Mouse (Mus musculus): ENCODE results near the gene Qrfp. TPM values are rescaled to one million over a fixed set of nuclear protein-coding genes. Genes with fewer than 3 reads are reported as not detected.
A peak's percentile ranks its signal among the peaks of the same experiment; 100 is the strongest.

Gene Qrfp
- polyA plus RNA-seq, 1 experiment from 2014 or later = 0.23 TPM

GRCm38 (mm10) chr2:31809358-31809740 lies 1.0 kb downstream of the Qrfp start:
- 50% methylated on average over 2 of the region's 2 CpGs for WGBS
- Histone ChIP-seq H3K4me1 (peaks cover 45% of the 10 kb centered on the region), H3K4me3 (no peak overlapping the region), H3K36me3 (peaks cover 14% of the 10 kb centered on the region), H3K27me3 (ENCODE audit: low read depth, poor library complexity, severe bottlenecking) (no peaks in the 10 kb centered on the region), H3K27ac (peak overlapping the region; percentile 11), H3K9me3 (replicated peaks) (no peaks in the 10 kb centered on the region)
- no peak for DNase-seq (ENCODE audit: low spot score)

- WGBS = 52% methylated on average over 28 of the region's 28 CpGs
- Histone ChIP-seq H3K9me3 (replicated peaks) (no peaks in the 10 kb centered on the region), H3K4me1 (peaks cover 45% of the 10 kb centered on the region), H3K27ac (peak overlapping the region; percentile 16; the same call in 1 of the 2 replicates), H3K36me3 (peaks cover 21% of the 10 kb centered on the region), H3K4me3 (no peak overlapping the region), H3K27me3 (ENCODE audit: low read depth, poor library complexity, severe bottlenecking) (no peaks in the 10 kb centered on the region)
- no peak for DNase-seq (ENCODE audit: low spot score)
Observed at GRCm38 (mm10) chr2:31808410-31809357, 1.7 kb downstream of the Qrfp start.

DNA sequence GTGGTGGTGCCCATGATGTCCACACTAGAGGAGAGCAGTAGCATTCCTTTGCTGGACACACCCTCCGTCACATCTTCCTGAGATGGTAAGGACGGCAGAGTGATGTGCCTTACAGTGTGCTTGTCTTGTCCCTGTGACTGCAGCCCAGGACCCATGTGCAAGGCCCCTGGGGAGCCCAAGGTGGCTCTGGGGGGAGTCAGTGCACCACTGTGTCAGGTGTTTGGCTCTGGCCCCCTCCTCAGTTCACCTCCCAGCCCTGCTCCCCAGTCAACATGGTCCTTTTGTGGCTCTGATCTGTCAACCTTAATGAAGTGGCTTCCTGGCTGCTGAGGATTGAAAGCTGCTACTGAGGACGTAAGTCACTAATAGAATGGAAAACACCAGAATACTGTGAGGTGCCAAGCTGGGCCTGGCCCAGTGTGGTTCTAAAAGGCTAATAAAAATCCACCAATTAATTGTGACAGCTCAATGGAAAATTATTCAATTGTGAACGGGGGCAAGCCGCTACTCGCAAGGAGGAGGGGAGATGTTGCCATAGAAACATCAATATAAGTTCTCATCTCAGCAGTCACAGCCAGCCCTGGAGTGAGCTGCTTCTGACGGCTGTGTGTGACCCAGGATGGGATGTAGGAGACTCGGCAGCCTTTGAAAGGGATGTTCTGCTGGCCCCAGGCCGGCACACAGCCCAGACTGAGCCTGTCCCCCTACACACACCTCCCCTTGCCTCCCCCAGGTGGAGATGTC lies 3.6 kb downstream of the Qrfp start:
- peaks cover 45% of the 10 kb centered on the region for H3K4me1 ChIP-seq
- H3K4me3 ChIP-seq = no peak overlapping the region
- H3K27me3 ChIP-seq (ENCODE audit: low read depth, poor library complexity, severe bottlenecking) = no peaks in the 10 kb centered on the region
- WGBS = 59% methylated on average over 9 of the region's 9 CpGs
- 0 out of 2 replicates have a peak overlapping the region, but pooled peaks have one; percentile 26 for H3K27ac ChIP-seq
- H3K36me3 ChIP-seq = peaks cover 39% of the 10 kb centered on the region
- DNase-seq (ENCODE audit: low spot score) = no peak
- H3K9me3 ChIP-seq (replicated peaks) = no peaks in the 10 kb centered on the region

- Histone ChIP-seq H3K36me3 (peaks cover 73% of the 10 kb centered on the region), H3K27ac (no peak overlapping the region), H3K4me1 (peaks cover 23% of the 10 kb centered on the region), H3K27me3 (ENCODE audit: low read depth, poor library complexity, severe bottlenecking) (no peaks in the 10 kb centered on the region), H3K4me3 (no peak overlapping the region), H3K9me3 (replicated peaks) (no peaks in the 10 kb centered on the region)
- DNase-seq (ENCODE audit: low spot score) = no peak
- WGBS = 90% methylated on average over 14 of the region's 14 CpGs
Observed at GRCm38 (mm10) chr2:31803480-31803879, 6.9 kb downstream of the Qrfp start.

GRCm38 (mm10) chr2:31802811-31803210 lies 7.6 kb downstream of the Qrfp start:
- H3K9me3 ChIP-seq (replicated peaks) = no peaks in the 10 kb centered on the region
- no peaks in the 10 kb centered on the region for H3K27me3 ChIP-seq (ENCODE audit: low read depth, poor library complexity, severe bottlenecking)
- DNase-seq (ENCODE audit: low spot score) = no peak
- WGBS = 90% methylated on average over 8 of the region's 8 CpGs
- H3K27ac ChIP-seq = no peak overlapping the region
- peaks cover 79% of the 10 kb centered on the region for H3K36me3 ChIP-seq
- H3K4me1 ChIP-seq = peaks cover 21% of the 10 kb centered on the region
- no peak overlapping the region for H3K4me3 ChIP-seq

DNA sequence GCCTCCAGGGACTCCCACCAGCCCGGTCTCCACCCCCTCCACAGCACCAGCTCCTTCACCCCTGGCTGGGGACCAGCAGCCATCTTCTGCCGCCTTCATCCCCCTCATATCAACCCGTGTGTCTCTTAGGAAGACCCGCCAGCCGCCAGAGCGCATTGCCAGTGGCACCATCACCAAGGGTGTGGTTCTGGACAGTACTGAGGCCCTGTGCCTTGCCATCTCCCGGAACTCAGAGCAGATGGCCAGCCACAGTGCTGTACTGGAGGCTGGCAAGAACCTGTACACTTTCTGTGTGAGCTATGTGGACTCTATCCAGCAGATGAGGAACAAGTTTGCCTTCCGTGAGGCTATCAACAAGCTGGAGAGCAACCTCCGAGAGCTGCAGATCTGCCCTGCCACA lies 9.0 kb downstream of the Qrfp start:
- Histone ChIP-seq H3K27ac (0 out of 2 replicates have a peak overlapping the region, but pooled peaks have one; percentile 21), H3K4me1 (peaks cover 12% of the 10 kb centered on the region), H3K4me3 (no peak overlapping the region), H3K27me3 (ENCODE audit: low read depth, poor library complexity, severe bottlenecking) (no peaks in the 10 kb centered on the region), H3K36me3 (peaks cover 93% of the 10 kb centered on the region), H3K9me3 (replicated peaks) (no peaks in the 10 kb centered on the region)
- DNase-seq (ENCODE audit: low spot score) = no peak
- 91% methylated on average over 9 of the region's 9 CpGs for WGBS

DNA sequence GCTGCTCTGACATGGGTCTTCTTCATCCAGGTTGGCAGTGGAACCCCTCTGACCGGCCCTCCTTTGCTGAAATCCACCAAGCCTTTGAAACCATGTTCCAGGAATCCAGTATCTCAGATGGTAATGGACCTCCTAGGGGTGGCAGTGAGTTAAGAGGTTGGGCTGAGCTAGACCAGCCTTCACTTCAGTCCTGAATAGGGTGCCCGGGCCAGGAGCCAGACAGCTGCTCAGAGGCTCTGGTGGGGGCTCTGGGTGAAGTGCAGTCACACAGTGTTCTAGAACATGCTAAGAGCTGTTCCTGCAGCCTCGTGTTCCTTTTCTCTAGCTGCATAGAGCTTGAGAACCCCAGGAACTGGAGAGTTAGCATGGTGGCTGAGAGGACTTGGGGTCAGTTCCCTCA lies 13.4 kb downstream of the Qrfp start:
- WGBS = 92% methylated on average over 3 of the region's 3 CpGs
- H3K27ac ChIP-seq = no peak overlapping the region
- H3K4me1 ChIP-seq = no peaks in the 10 kb centered on the region
- H3K9me3 ChIP-seq (replicated peaks) = no peaks in the 10 kb centered on the region
- H3K4me3 ChIP-seq = no peak overlapping the region
- DNase-seq (ENCODE audit: low spot score) = no peak
- H3K27me3 ChIP-seq (ENCODE audit: low read depth, poor library complexity, severe bottlenecking) = no peaks in the 10 kb centered on the region
- H3K36me3 ChIP-seq = peaks cover 100% of the 10 kb centered on the region

DNA sequence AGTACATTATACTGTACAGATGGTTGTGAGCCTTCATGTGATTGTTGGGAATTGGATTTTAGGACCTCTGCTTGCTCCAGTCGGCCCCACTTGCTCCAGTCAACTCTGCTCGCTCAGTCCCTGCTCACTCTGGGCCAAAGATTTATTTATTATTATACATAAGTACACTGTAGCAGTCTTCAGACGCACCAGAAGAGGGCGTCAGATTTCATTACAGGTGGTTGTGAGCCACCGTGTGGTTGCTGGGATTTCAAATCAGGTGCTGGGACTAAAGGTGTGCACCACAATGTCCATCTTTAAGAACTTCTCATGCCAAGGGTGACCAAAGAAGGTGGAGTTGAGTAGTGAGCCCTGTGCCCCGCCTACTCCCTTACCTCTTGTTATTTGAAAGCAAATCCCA lies 17.8 kb downstream of the Qrfp start:
- Histone ChIP-seq H3K27me3 (ENCODE audit: low read depth, poor library complexity, severe bottlenecking) (no peaks in the 10 kb centered on the region), H3K9me3 (replicated peaks) (no peaks in the 10 kb centered on the region), H3K36me3 (peaks cover 99% of the 10 kb centered on the region), H3K4me3 (no peak overlapping the region), H3K27ac (no peak overlapping the region), H3K4me1 (no peaks in the 10 kb centered on the region)
- WGBS = 84% methylated on average over 6 of the region's 6 CpGs
- DNase-seq (ENCODE audit: low spot score) = no peak

- Histone ChIP-seq H3K27me3 (ENCODE audit: low read depth, poor library complexity, severe bottlenecking) (no peaks in the 10 kb centered on the region), H3K4me3 (no peak overlapping the region), H3K27ac (no peak overlapping the region), H3K4me1 (no peaks in the 10 kb centered on the region), H3K9me3 (replicated peaks) (no peaks in the 10 kb centered on the region), H3K36me3 (peaks cover 99% of the 10 kb centered on the region)
- 95% methylated on average over 8 of the region's 8 CpGs for WGBS
- no peak for DNase-seq (ENCODE audit: low spot score)
Observed at GRCm38 (mm10) chr2:31791260-31791659, 19.1 kb downstream of the Qrfp start.

DNA sequence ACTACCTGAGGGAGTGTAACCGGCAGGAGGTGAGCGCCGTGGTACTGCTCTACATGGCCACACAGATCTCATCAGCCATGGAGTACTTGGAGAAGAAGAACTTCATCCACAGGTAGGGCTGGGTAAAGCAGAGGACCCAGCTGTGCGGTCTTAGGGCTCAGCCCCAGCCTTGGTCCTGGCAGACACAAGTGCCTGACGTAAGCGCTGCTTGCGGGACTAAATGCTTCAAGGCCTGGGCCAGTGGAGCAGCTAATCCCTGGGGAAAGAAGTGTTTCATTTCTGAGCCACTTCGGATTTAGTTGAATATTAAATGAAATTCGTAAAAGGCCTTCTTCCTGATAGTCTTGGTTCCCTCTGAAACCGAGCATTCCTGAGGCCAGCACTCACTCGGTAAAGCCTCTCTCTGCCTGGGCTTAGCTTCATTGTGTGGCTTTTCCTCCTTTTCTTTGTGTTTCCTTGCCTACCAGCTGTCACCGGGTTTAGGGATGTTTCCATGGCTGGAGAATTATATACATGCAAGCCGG lies 19.6 kb downstream of the Qrfp start:
- no peaks in the 10 kb centered on the region for H3K9me3 ChIP-seq (replicated peaks)
- peaks cover 99% of the 10 kb centered on the region for H3K36me3 ChIP-seq
- no peaks in the 10 kb centered on the region for H3K27me3 ChIP-seq (ENCODE audit: low read depth, poor library complexity, severe bottlenecking)
- 91% methylated on average over 13 of the region's 13 CpGs for WGBS
- no peaks in the 10 kb centered on the region for H3K4me1 ChIP-seq
- no peak overlapping the region for H3K27ac ChIP-seq
- DNase-seq (ENCODE audit: low spot score) = no peak
- H3K4me3 ChIP-seq = no peak overlapping the region

- no peak overlapping the region for H3K4me3 ChIP-seq
- WGBS = 85% methylated on average over 2 of the region's 2 CpGs
- DNase-seq (ENCODE audit: low spot score) = no peak
- H3K27me3 ChIP-seq (ENCODE audit: low read depth, poor library complexity, severe bottlenecking) = no peaks in the 10 kb centered on the region
- no peaks in the 10 kb centered on the region for H3K4me1 ChIP-seq
- H3K36me3 ChIP-seq = peaks cover 99% of the 10 kb centered on the region
- no peaks in the 10 kb centered on the region for H3K9me3 ChIP-seq (replicated peaks)
- H3K27ac ChIP-seq = no peak overlapping the region
Observed at GRCm38 (mm10) chr2:31789215-31789614, 21.2 kb downstream of the Qrfp start.

DNA sequence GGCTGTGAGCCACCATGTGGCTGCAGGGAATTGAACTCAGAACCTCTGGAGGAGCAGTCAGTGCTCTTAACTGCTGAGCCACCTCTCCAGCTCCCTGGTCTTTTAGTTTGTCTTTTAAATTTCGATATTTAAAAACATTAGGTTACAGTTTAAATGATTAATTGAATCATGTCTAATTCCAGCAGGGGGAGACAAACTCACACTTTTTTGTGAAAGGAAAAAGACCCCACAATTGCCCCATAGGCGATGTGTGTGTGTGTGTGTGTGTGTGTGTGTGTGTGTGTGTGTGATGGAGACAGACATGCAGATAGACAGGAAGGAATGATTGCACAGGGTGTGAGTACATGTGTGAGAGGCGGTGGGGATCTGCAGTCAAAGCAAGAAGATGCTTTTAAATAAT lies 22.2 kb downstream of the Qrfp start:
- H3K4me1 ChIP-seq = no peaks in the 10 kb centered on the region
- H3K27me3 ChIP-seq (ENCODE audit: low read depth, poor library complexity, severe bottlenecking) = no peaks in the 10 kb centered on the region
- no peaks in the 10 kb centered on the region for H3K9me3 ChIP-seq (replicated peaks)
- no peak overlapping the region for H3K4me3 ChIP-seq
- H3K36me3 ChIP-seq = peaks cover 99% of the 10 kb centered on the region
- WGBS = 87% methylated on average over 3 of the region's 3 CpGs
- no peak overlapping the region for H3K27ac ChIP-seq
- DNase-seq (ENCODE audit: low spot score) = no peak

DNA sequence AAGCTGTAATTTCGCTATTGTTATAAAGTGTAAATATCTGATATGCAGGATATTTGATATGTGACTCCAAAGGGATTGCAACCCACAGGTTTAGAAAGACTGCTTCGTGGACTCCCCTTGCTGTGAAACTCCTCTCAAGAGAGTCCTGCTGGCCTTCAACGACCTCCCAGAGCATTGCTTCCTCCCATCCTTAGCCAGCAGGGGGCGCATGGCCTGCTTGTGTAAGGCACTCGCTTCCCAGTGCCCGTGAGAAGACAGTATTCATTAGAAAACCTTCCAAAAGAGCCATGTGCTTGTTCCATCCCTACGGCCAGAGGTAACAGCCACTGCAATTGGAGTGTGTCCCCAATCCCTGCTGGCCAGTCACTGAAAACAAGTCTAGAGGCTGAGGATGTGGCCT lies 23.4 kb downstream of the Qrfp start:
- peak; percentile 89 for DNase-seq (ENCODE audit: low spot score)
- 31% methylated on average over 7 of the region's 7 CpGs for WGBS
- peaks cover 99% of the 10 kb centered on the region for H3K36me3 ChIP-seq
- no peak overlapping the region for H3K27ac ChIP-seq
- H3K27me3 ChIP-seq (ENCODE audit: low read depth, poor library complexity, severe bottlenecking) = no peaks in the 10 kb centered on the region
- peaks cover 1% of the 10 kb centered on the region; the same call in 1 of the 2 replicates for H3K4me1 ChIP-seq
- no peak overlapping the region for H3K4me3 ChIP-seq
- no peaks in the 10 kb centered on the region for H3K9me3 ChIP-seq (replicated peaks)

Data from limb, embryonic 10.5 days (tissue).